Mouse (Mus musculus) olfactory bulb, adult 2 months (tissue): ENCODE data around the gene Gm47791.

Source experiments
- CTCF ChIP-seq: fragments of 200-500 bp; IDR thresholded peaks from 2 replicates; pipeline ENCODE4 v1.5.1; 2012; ENCODE audit warnings: low read depth, mild to moderate bottlenecking, low read length, moderate library complexity; ENCODE audit not compliant: insufficient read depth
- POLR2A ChIP-seq: fragments of 200-500 bp; IDR thresholded peaks from 2 replicates; pipeline ENCODE4 v1.6.1; 2012; ENCODE audit warnings: mild to moderate bottlenecking, low read depth, low read length, moderate library complexity; ENCODE audit not compliant: insufficient read depth

DNA sequence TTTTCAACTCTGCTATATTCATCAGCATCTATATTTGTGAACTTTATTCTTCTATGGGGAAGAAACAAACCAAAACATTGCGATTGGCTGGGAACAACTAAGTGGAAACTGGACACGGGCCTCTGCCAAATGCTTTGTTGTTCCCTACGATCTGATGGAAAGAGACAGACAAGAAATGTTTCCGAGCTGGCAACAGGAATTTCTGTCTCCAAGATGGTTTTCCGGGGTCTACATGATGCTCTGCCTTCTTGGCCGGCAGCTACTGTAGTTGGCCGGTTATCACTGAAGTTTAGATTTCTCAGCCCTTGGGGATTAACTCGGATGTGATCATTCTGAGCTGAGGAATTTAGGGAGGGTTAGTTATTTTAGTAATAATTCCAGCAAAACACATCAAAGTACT is 35.3 kb upstream of the Gm47791 start:
- no peak for TF ChIP-seq CTCF
- no peak for TF ChIP-seq POLR2A
